ENCODE assay signal across 8 mouse cellular contexts in the genomic region with DNA sequence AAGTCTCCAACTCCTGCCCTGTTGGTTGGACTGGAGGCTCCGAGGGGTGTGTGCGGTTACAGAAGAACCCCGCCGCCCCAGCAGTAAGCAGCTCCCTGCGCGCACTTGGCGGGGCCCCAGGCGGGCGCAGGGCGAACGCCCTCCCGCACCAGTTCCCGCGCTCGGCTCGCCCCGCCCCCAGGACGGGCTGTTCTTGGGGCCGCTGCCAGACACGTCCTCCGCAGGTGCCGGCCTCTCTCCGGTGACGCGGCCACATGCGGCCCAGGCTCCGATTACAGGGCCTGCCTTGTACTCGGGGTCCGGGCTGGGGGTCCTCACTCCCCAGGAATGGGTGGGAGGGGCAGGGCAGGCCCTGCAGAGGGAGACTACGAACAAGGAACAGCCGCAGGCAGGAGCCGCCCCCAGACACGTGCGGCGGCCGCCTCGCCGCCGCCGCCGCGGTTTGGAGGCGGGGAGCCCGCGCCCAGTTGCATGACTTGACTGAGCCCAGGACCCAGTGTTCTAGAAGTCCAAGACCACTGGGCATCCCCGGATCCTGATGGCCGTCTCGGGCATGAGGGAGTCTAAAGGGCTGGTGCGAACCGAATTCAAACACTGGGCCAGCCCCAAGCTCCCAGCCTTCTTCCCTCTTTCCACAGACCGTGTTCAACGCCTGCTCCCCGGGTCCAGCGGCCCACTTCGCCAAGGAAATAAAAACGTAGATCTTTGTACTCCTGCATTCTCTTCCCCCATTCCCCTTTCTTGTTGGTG. TPM values are rescaled to one million over a fixed set of nuclear protein-coding genes. Genes with fewer than 3 reads are reported as not detected.
DNase-seq lines count a peak whose midpoint lies in the region; ATAC-seq and TF ChIP-seq lines count a peak whose summit lies in the region.

No protein-coding gene starts in this region.

- 26% methylated on average over 56 of the region's 56 CpGs for WGBS in kidney, embryonic 15.5 days
- 19% methylated on average over 55 of the region's 56 CpGs for WGBS in lung, postnatal 0 days

- H3K4me1 ChIP-seq in bone marrow macrophage, adult 2 months (ENCODE audit: control insufficient read depth, insufficient read depth, low read length): no peaks in the 10 kb centered on the region
- peaks cover 55% of the 10 kb centered on the region for H3K4me1 ChIP-seq in kidney, embryonic 15.5 days
- peaks cover 3% of the 10 kb centered on the region; the same call in 1 of the 2 replicates for H3K4me1 ChIP-seq in lung, postnatal 0 days (ENCODE audit: insufficient read depth, low read depth, low read length)

- peak overlapping the region; percentile 37 for H3K9ac ChIP-seq in kidney, embryonic 15.5 days
- H3K9ac ChIP-seq in lung, postnatal 0 days (replicated peaks; ENCODE audit: low read depth): no peak overlapping the region

- H3K27me3 ChIP-seq in kidney, embryonic 15.5 days: 0 out of 2 replicates have a peak, but pooled peaks cover 5% of the 10 kb centered on the region
- H3K27me3 ChIP-seq in lung, postnatal 0 days (replicated peaks; ENCODE audit: insufficient read depth, low read length): no peaks in the 10 kb centered on the region

- H3K9me3 ChIP-seq in kidney, embryonic 15.5 days (replicated peaks): peaks cover 16% of the 10 kb centered on the region
- H3K9me3 ChIP-seq in lung, postnatal 0 days (ENCODE audit: low read length): no peaks in the 10 kb centered on the region; the same call in 1 of the 2 replicates

- no peaks in the 10 kb centered on the region for H3K36me3 ChIP-seq in kidney, embryonic 15.5 days
- H3K36me3 ChIP-seq in lung, postnatal 0 days (ENCODE audit: insufficient read depth, low read length): no peaks in the 10 kb centered on the region

- peak overlapping the region; percentile 71 for H3K4me2 ChIP-seq in kidney, embryonic 15.5 days
- H3K4me2 ChIP-seq in lung, postnatal 0 days (replicated peaks; ENCODE audit: low read depth, low read length): peak overlapping the region; percentile 67

- no peak overlapping the region for H3K27ac ChIP-seq in bone marrow macrophage, adult 2 months (ENCODE audit: insufficient read depth, low read depth, low read length)
- H3K27ac ChIP-seq in kidney, embryonic 15.5 days: peak overlapping the region; percentile 59
- H3K27ac ChIP-seq in lung, postnatal 0 days (ENCODE audit: low read length): no peak overlapping the region

- intact Hi-C loops in gastrocnemius, postnatal 36 days (cut with DNase I): loop anchor here (5.0 to 10.0 kb wide), 3 partner anchors 103 to 460 kb away; partner anchors contain the start of gene Tspan32

- TF ChIP-seq EP300 in lung, postnatal 0 days (IDR thresholded peaks at IDR 0.05): no peak

- H3K4me3 ChIP-seq in bone marrow macrophage, adult 2 months (ENCODE audit: insufficient read depth, low read length): peak overlapping the region; percentile 20; the same call in 1 of the 2 replicates
- H3K4me3 ChIP-seq in kidney, embryonic 15.5 days (replicated peaks): peak overlapping the region; percentile 39
- H3K4me3 ChIP-seq in lung, postnatal 0 days (ENCODE audit: low read depth, low read length): peak overlapping the region; percentile 34

- 0 out of 2 replicates have a peak, but pooled peaks have one; percentile 16 for ATAC-seq in kidney, embryonic 15.5 days (replicated peaks; ENCODE audit: low FRiP score)
- ATAC-seq in lung, postnatal 0 days: no peak

- no peak for TF ChIP-seq POLR2A in bone marrow macrophage, adult 2 months (IDR thresholded peaks at IDR 0.05; ENCODE audit: borderline replicate concordance, low read depth, low read length)

- no peak for TF ChIP-seq CTCF in bone marrow macrophage, adult 2 months (IDR thresholded peaks at IDR 0.05; ENCODE audit: low read depth, low read length)
- TF ChIP-seq CTCF in lung, postnatal 0 days (IDR thresholded peaks at IDR 0.05): no peak

- DNase-seq in gastrocnemius, adult 18-20 months (ENCODE audit: low spot score): peak; percentile 39
- DNase-seq in gastrocnemius, postnatal 36 days: no peak
- peak; percentile 49 to 71 for DNase-seq in gastrocnemius, postnatal 4 days (ENCODE audit: low spot score in 2 of 2)
- peak; percentile 57 for DNase-seq in lung, postnatal 0 days (ENCODE audit: low spot score)
- DNase-seq in right cerebral cortex, adult 18-20 months: peak; percentile 26
- DNase-seq in frontal cortex, adult 2 months (ENCODE audit: extremely low spot score in 1 of 2, low spot score in 1 of 2): no peak

RNA-seq across cellular contexts. Expression of gene Cdkn1c, which starts 4.1 kb away (rescaled TPM):
- 10 to 100 TPM; 18.6 to 21.6 TPM for total RNA-seq in gastrocnemius, adult 18-20 months (2021)
- 10 to 100 TPM; 43.2 to 98.2 TPM for total RNA-seq in gastrocnemius, postnatal 36 days (2021)
- 8.5 and 11.8 TPM in 2 replicates for polyA plus RNA-seq in bone marrow macrophage, adult 2 months (2012; ENCODE audit: insufficient read depth, insufficient read length, missing spikeins)
- total RNA-seq in gastrocnemius, postnatal 4 days (2021): 1,000 to 10,000 TPM; 1,832 to 1,854 TPM
- 844 and 965 TPM in 2 replicates for polyA plus RNA-seq in kidney, embryonic 15.5 days (2015; fragmentation: Nextera tagmentation; extraction: Ambion mirVana)
- 207 and 220 TPM in 2 replicates for polyA plus RNA-seq in lung, postnatal 0 days (2015; fragmentation: Nextera tagmentation; extraction: Ambion mirVana)
- 9.1 and 10.3 TPM in 2 replicates for polyA plus RNA-seq in frontal cortex, adult 2 months (2012; rRNA removed)

RNA-seq across cellular contexts. Expression of gene Slc22a18, which starts 8.6 kb away (rescaled TPM):
- under 1 TPM; 0.17 to 0.32 TPM for total RNA-seq in gastrocnemius, adult 18-20 months (2021)
- total RNA-seq in gastrocnemius, postnatal 36 days (2021): under 1 TPM in 1 of 2 experiments, not detected in 1; 0.25 TPM
- 1.6 and 2.4 TPM in 2 replicates for polyA plus RNA-seq in bone marrow macrophage, adult 2 months (2012; ENCODE audit: insufficient read depth, insufficient read length, missing spikeins)
- under 1 TPM; 0.44 to 0.86 TPM for total RNA-seq in gastrocnemius, postnatal 4 days (2021)
- polyA plus RNA-seq in kidney, embryonic 15.5 days (2015; fragmentation: Nextera tagmentation; extraction: Ambion mirVana): 4.1 and 4.5 TPM in 2 replicates
- 4.4 and 5.2 TPM in 2 replicates for polyA plus RNA-seq in lung, postnatal 0 days (2015; fragmentation: Nextera tagmentation; extraction: Ambion mirVana)
- polyA plus RNA-seq in frontal cortex, adult 2 months (2012; rRNA removed): 0.74 and 1.1 TPM in 2 replicates

RNA-seq across cellular contexts. Expression of gene Phlda2, which starts 38.0 kb away (rescaled TPM):
- not detected for total RNA-seq in gastrocnemius, adult 18-20 months (2021)
- total RNA-seq in gastrocnemius, postnatal 36 days (2021): not detected
- polyA plus RNA-seq in bone marrow macrophage, adult 2 months (2012; ENCODE audit: insufficient read depth, insufficient read length, missing spikeins): not detected in 2 replicates
- total RNA-seq in gastrocnemius, postnatal 4 days (2021): not detected
- polyA plus RNA-seq in kidney, embryonic 15.5 days (2015; fragmentation: Nextera tagmentation; extraction: Ambion mirVana): 8.4 and 10.8 TPM in 2 replicates
- polyA plus RNA-seq in lung, postnatal 0 days (2015; fragmentation: Nextera tagmentation; extraction: Ambion mirVana): 3.2 and 5.4 TPM in 2 replicates
- polyA plus RNA-seq in frontal cortex, adult 2 months (2012; rRNA removed): 0.86 and 1.3 TPM in 2 replicates

Comparison
In these comparisons a context has a peak if more than half of its experiments do, and no peak if none do; other contexts are left out.
1. DNase-seq: peak in gastrocnemius, adult 18-20 months (single experiment), gastrocnemius, postnatal 4 days (2 of 2), lung, postnatal 0 days (single experiment) and right cerebral cortex, adult 18-20 months (single experiment); none in gastrocnemius, postnatal 36 days (0 of 2) and frontal cortex, adult 2 months (0 of 2).
2. RNA of gene Cdkn1c, which starts 4.1 kb away (polyA plus RNA-seq): 844 to 965 TPM in kidney, embryonic 15.5 days and 207 to 220 TPM in lung, postnatal 0 days; 9.1 to 10.3 TPM in frontal cortex, adult 2 months and 8.5 to 11.8 TPM in bone marrow macrophage, adult 2 months; every median in the first group is over 10 times any median in the second.
3. Peak in every context shown above with its lines, with median percentiles within 50 percentile points of each other: H3K4me3 ChIP-seq.